Mouse (Mus musculus) left cerebral cortex, postnatal 4 days (tissue): Measurements from ENCODE around the gene Tbc1d1. TPM values are rescaled to one million over a fixed set of nuclear protein-coding genes. Genes with fewer than 3 reads are reported as not detected.

Source experiments
- DNase-seq: peaks from one replicate; pipeline ENCODE4 v3.0.0-alpha.2; 2022
- intact Hi-C: fragments of 180-260 bp; cut with DNase I; formaldehyde crosslinking; loops from one replicate; pipeline ENCODE4 v1.15.1; 2025
- total RNA-seq, 2 experiments: library from RNA; stranded (reverse); gene quantifications; 2 replicates each; pipeline ENCODE4 v1.2.3; 2021

The Tbc1d1 gene
- total RNA-seq, 2 experiments from 2014 or later: 12.9 to 14.3 TPM

DNA sequence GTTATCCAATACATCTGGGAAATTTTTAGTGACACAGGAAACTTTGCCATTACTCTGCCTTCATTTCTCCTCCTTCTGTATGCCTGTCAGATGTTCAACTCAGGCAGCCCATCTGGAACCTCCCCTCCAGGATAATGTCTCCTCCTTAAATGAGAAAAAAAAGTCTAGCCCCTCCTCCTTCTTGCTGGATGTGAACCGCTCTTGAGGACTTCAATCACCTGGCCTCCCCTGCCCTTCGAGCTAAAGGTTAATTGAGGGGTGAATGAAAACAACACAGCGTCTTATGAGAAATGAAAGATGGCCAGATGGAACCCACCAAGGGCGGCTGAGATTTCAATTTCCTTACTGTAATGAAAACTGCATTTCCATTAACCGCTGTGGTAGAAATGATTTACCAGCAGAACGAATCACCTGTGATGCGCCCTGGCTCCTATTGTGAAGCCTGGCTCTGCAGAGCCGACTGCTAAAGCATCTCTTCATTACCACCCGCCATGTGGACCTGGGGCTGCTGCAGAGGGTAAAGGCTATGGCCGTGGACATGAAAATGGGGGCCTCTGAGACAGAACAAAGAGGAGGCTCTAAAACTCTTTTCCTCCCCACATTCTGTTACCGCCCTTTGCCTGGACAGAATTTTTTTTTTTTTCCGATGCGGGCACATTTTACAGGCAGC, 216.3 kb downstream of the Tbc1d1 start:
- intact Hi-C loops: loop anchor here (10.0 kb wide), 1 partner anchor 78 kb away; no protein-coding TSS in a partner anchor
- no peak for DNase-seq

GRCm38 (mm10) chr5:64373695-64374094, 217.6 kb downstream of the Tbc1d1 start:
- no peak for DNase-seq
- intact Hi-C loops: loop anchor here (10.0 kb wide), 1 partner anchor 79 kb away; no protein-coding TSS in a partner anchor

DNA sequence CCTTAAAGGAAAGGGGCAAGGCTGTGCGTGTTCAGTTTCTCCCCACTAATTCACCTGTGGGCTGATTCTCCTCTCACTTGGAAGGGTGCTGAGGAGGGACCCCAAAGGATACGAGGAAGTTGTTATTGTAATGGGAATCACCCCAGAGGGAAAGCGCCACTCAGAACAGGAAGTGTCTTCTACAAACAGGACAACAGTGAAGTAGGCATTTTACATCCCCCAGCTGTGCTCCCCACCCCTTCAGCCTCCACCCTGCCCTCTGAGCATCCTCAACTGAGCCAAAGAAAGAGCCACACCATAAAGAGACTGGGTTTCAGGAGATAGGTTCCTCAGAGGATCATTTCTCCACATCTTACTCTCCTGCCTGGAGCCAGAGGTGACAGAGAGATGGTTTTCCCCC, 219.7 kb downstream of the Tbc1d1 start:
- DNase-seq: no peak
- intact Hi-C loops: loop anchor here (10.0 kb wide), 1 partner anchor 81 kb away; no protein-coding TSS in a partner anchor

GRCm38 (mm10) chr5:64376466-64376865, 220.4 kb downstream of the Tbc1d1 start:
- no peak for DNase-seq
- intact Hi-C loops: loop anchor here (10.0 kb wide), 1 partner anchor 82 kb away; no protein-coding TSS in a partner anchor

DNA sequence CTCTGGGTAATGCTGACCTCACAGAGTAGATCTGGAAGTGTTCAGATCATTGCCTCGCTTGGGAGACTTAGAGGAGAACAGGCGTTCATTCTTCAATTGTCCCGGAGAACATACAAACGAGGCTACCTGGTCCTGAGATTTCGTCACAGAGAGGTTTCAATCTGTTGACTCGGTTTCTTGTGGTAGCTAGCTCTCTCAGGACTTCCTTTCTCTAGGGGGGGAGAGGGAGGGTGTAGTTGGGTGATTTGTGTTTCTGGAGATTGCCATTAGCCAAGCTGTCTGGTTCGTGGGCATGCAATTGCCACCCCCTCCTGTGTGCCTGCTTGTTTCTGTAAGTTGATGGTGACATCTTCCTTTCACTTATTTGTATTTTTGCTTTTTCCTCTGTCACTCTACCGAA, 221.6 kb downstream of the Tbc1d1 start:
- DNase-seq: no peak
- intact Hi-C loops: loop anchor here (10.0 kb wide), 1 partner anchor 83 kb away; no protein-coding TSS in a partner anchor

- DNase-seq: no peak
- intact Hi-C loops: loop anchor here (10.0 kb wide), 1 partner anchor 84 kb away; no protein-coding TSS in a partner anchor
Measured at GRCm38 (mm10) chr5:64378591-64379275, 222.6 kb downstream of the Tbc1d1 start.

GRCm38 (mm10) chr5:64379829-64380228, 223.7 kb downstream of the Tbc1d1 start:
- intact Hi-C loops: loop anchor here (5.0 to 10.0 kb wide), 4 partner anchors 85 to 482 kb away; no protein-coding TSS in a partner anchor
- DNase-seq: no peak

- intact Hi-C loops: loop anchor here (5.0 kb wide), 3 partner anchors 126 to 481 kb away; no protein-coding TSS in a partner anchor
- peak; percentile 51 for DNase-seq
Measured at GRCm38 (mm10) chr5:64380698-64381375, 224.7 kb downstream of the Tbc1d1 start.

DNA sequence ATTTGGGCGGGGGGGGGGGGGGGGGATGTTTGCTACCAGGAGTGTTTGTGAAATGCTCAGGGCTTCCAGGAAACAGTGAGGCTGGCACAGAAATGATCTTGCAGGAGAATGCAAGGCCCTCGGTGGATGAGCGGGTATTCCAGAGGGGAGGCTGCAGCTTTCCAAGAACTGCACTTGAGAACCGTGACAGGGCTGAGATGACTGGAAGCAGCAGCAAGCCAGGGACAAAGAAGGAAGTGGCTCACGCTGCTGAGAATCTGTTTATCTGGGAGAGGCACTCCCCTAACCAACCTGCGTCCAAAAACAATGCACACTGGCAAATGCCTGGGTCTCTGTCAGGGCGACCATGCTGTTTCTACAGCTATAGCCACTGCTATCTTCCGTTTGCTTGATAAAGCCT, 225.4 kb downstream of the Tbc1d1 start:
- DNase-seq: no peak
- intact Hi-C loops: loop anchor here (5.0 kb wide), 3 partner anchors 126 to 481 kb away; no protein-coding TSS in a partner anchor

DNA sequence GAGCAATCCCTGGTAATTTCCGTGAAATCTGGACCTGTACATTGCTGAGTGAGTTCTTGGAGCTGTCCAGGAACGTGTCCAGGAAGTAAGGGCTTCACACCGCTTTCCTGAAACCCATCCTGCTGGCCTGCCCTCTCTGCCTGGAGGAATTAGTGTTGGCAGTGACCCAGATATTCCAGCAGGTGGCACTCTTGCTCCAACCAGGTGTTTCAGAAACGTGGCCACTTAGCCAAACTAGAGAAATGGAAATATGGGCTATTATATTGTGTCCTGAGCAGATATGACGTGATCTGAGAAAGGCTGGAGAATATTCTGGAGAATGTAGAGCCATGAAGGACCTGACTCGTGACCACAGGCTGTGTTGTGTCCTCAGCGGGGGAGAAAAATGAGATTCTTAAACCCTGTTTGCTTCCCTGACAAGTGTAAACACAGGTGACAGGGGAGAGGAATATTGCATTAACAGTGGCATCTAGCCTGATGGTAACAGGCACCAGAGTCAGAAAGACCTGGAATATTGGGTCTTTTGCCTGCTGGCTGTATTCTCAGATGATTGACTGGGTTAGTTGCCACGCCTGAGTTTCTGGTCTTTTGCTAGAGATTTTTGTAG, 226.4 kb downstream of the Tbc1d1 start:
- intact Hi-C loops: loop anchor here (5.0 kb wide), 3 partner anchors 125 to 480 kb away; no protein-coding TSS in a partner anchor
- DNase-seq: peak; percentile 83

DNA sequence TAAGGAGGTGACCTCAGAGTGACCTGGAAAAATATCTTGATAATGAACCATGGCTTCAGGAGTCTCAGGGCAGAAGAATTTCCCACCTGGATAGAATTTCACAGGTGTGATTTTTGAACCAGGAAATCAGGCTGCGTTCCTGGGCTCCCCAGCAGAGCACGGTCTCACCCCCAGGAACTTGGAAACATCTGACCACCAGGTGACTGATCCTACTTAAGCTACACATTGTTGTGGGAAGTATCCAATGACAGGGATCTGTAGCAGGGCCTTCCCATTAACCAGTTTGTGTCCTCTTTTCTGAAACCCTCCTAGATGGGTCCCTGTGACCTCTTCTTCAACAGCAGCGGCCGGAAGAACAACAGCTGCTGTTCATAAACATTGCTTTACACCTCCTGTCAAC, 227.1 kb downstream of the Tbc1d1 start:
- DNase-seq: no peak
- intact Hi-C loops: loop anchor here (5.0 kb wide), 3 partner anchors 124 to 479 kb away; no protein-coding TSS in a partner anchor

DNA sequence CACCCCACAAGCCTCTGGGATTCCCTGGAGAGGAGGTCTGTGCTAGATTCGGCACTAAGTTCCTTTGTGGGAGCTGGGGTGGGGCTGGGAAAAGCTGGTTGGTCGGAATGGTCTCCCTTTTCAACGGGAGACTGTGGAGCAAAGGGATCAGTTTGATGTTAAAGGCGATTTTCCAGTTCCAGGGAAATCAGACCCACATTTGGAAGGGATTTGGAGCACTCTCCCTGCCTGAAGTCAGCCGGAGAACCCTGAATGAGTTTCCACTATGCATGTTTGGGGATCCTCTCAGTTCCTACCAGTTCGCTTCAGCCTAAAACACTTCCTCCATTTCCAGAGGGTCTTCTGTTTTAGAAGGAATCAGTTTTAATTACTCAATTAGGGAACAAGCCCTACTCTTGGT, 228.4 kb downstream of the Tbc1d1 start:
- intact Hi-C loops: loop anchor here (5.0 kb wide), 3 partner anchors 123 to 478 kb away; no protein-coding TSS in a partner anchor
- DNase-seq: no peak

GRCm38 (mm10) chr5:64386996-64387395, 230.9 kb downstream of the Tbc1d1 start:
- no peak for DNase-seq
- intact Hi-C loops: no loop called here

GRCm38 (mm10) chr5:64389202-64389929, 233.3 kb downstream of the Tbc1d1 start:
- intact Hi-C loops: no loop called here

DNA sequence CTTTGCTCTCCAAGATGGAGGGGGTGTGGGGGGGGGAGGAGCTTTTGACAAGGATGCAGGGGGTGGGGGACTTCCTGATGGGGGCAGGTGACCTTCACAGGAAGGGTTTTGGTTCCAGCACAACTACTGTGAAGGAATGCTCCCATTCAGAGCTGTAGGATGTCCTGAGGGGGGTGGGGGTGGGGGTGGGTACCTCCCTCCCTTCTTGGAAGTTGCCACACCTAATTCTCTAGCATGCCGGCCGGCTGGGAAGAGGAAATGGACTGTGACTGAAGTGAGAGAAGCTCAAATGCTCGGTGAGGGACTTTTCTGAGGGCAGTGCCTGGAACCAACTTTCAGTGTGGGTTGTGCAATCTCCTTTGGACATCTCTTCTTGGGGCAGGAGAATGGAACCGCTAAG, 235.2 kb downstream of the Tbc1d1 start:
- intact Hi-C loops: no loop called here
- DNase-seq: no peak

More at GRCm38 (mm10) chr5:64389202-64389929, 233.3 kb downstream of the Tbc1d1 start:
- no peak for DNase-seq

- intact Hi-C loops: no loop called here
Measured at GRCm38 (mm10) chr5:64392426-64393020, 236.4 kb downstream of the Tbc1d1 start.

GRCm38 (mm10) chr5:64393530-64393929, 237.4 kb downstream of the Tbc1d1 start:
- DNase-seq: no peak

More at GRCm38 (mm10) chr5:64392426-64393020, 236.4 kb downstream of the Tbc1d1 start:
- no peak for DNase-seq

GRCm38 (mm10) chr5:64398155-64398554, 242.1 kb downstream of the Tbc1d1 start:
- intact Hi-C loops: no loop called here
- no peak for DNase-seq

More at GRCm38 (mm10) chr5:64393530-64393929, 237.4 kb downstream of the Tbc1d1 start:
- intact Hi-C loops: no loop called here

DNA sequence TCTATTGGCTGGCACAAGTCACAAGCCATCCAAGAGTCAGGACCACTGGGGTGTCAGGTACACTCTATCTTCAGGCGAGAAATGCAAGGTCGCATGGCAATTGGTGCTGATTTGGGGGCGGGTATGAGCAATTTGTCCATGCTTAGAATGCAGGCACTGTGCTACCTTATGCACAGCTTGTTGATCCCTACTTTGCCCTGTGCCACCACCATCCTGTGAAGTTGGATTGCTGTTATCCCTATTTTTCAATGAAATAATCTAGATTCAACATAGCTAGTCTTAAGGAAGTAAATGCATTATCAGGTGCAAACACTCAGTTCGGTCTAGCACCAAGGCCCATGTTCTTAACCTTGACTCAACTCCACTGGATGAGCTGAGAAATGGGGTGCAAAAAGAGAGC, 244.6 kb downstream of the Tbc1d1 start:
- intact Hi-C loops: no loop called here
- DNase-seq: no peak
